Mouse (Mus musculus): ENCODE results near the gene Cxcr2.

- TF ChIP-seq CTCF (IDR thresholded peaks at IDR 0.05; ENCODE audit: low read depth, low read length) (no peak), POLR2A (IDR thresholded peaks at IDR 0.05; ENCODE audit: insufficient read depth, low read length) (no peak)
Measured at GRCm38 (mm10) chr1:74153461-74154184, at the start of gene Cxcr2.
